Mouse (Mus musculus) neural tube, embryonic 13.5 days (tissue): ENCODE data around the gene Rest. TPM values are rescaled to one million over a fixed set of nuclear protein-coding genes. Genes with fewer than 3 reads are reported as not detected.

Experiments
- ATAC-seq: fragments of 200-750 bp; cut with Nextera tagmentation; 2 replicates; pipeline ENCODE4 v1.8.0; 2017; ENCODE audit warnings: low read depth, mild to moderate bottlenecking, moderate TSS enrichment, moderate library complexity
- H3K27ac ChIP-seq: fragments of 300-500 bp; sonication (generic); replicated peaks from 2 replicates; pipeline ENCODE4 v1.5.1; 2015; ENCODE audit warnings: moderate library complexity, mild to moderate bottlenecking, inconsistent platforms
- H3K27me3 ChIP-seq: fragments of 300-500 bp; sonication (generic); 2 replicates; pipeline ENCODE4 v1.6.1; 2015; ENCODE audit warnings: mild to moderate bottlenecking, inconsistent platforms
- H3K36me3 ChIP-seq: fragments of 300-500 bp; sonication (generic); 2 replicates; pipeline ENCODE4 v1.6.1; 2015; ENCODE audit warnings: mild to moderate bottlenecking, inconsistent platforms
- H3K4me1 ChIP-seq: fragments of 300-500 bp; sonication (generic); replicated peaks from 2 replicates; pipeline ENCODE4 v1.6.1; 2015; ENCODE audit warnings: inconsistent platforms
- H3K4me2 ChIP-seq: fragments of 300-500 bp; sonication (generic); 2 replicates; pipeline ENCODE4 v1.6.1; 2015; ENCODE audit warnings: inconsistent platforms, mild to moderate bottlenecking, moderate library complexity
- H3K4me3 ChIP-seq: fragments of 300-500 bp; sonication (generic); 2 replicates; pipeline ENCODE4 v1.5.1; 2015; ENCODE audit warnings: mild to moderate bottlenecking, inconsistent platforms
- H3K9ac ChIP-seq: fragments of 300-500 bp; sonication (generic); 2 replicates; pipeline ENCODE4 v1.6.1; 2015; ENCODE audit warnings: moderate library complexity, mild to moderate bottlenecking, inconsistent platforms
- H3K9me3 ChIP-seq: fragments of 300-500 bp; sonication (generic); 2 replicates; pipeline ENCODE4 v1.6.1; 2016; ENCODE audit warnings: inconsistent platforms
- WGBS: fragments of 180-500 bp; shearing (Covaris S2); methylation state at CpG from one replicate; pipeline ENCODE4 v1.1.7; 2015; 5-methylcytosine and 5-hydroxymethylcytosine counted together
- polyA plus RNA-seq: library from polyadenylated mRNA; unstranded; fragments of >200 nt; fragmentation: Nextera tagmentation; extraction: Ambion mirVana; gene quantifications from 2 replicates; pipeline ENCODE4 v1.2.1, GENCODE M21; 2015

Gene Rest
- polyA plus RNA-seq, 1 experiment from 2014 or later: 9.7 TPM

DNA sequence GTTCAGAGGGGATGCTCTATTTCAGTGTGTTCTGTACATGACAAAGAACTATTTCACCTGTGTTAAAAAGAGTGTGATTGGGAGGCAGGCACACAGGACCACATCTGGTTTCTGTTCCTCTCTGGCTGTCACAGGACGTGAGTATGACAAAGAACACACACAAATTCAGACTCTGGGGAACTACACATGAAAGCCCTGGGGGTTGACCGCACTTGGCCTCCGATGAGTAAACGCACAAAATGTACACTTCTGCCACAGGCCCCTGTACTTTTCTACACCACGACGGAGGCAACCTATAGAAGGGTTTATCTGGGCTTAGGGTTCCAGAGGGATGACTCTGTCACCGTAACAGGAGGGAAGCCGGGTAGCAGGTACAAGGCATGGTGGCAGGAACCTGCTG, 24.4 kb downstream of the Rest start:
- Histone ChIP-seq H3K4me1 (no peaks in the 10 kb centered on the region), H3K27ac (no peak overlapping the region), H3K9ac (no peak overlapping the region), H3K36me3 (peaks cover 79% of the 10 kb centered on the region), H3K27me3 (no peaks in the 10 kb centered on the region), H3K4me2 (no peak overlapping the region), H3K4me3 (no peak overlapping the region), H3K9me3 (no peaks in the 10 kb centered on the region)
- ATAC-seq: no peak
- WGBS: 91% methylated on average over 8 of the region's 8 CpGs

DNA sequence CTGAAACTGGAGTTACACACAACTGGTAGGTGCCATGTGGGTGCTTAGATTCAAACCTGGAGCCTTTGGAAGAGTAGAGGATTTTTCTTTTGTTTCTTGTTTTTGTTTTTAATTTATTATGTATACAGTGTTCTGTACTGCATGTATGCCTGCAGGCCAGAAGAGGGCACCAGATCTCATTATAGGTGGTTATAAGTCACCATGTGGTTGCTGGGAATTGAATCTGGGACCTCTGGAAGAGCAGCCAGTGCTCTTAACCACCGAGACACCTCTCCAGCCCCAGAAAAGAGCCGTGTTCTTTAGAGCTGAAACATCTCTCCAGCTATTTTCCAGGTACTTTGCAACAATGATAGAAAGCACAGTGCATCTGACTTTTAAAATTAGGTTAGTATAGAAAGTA, 25.3 kb downstream of the Rest start:
- Histone ChIP-seq H3K36me3 (peaks cover 87% of the 10 kb centered on the region), H3K27ac (no peak overlapping the region), H3K4me3 (no peak overlapping the region), H3K9ac (no peak overlapping the region), H3K4me1 (no peaks in the 10 kb centered on the region), H3K4me2 (no peak overlapping the region), H3K27me3 (no peaks in the 10 kb centered on the region), H3K9me3 (no peaks in the 10 kb centered on the region)
- no peak for ATAC-seq
- WGBS: 92% methylated on average over 2 of the region's 2 CpGs

DNA sequence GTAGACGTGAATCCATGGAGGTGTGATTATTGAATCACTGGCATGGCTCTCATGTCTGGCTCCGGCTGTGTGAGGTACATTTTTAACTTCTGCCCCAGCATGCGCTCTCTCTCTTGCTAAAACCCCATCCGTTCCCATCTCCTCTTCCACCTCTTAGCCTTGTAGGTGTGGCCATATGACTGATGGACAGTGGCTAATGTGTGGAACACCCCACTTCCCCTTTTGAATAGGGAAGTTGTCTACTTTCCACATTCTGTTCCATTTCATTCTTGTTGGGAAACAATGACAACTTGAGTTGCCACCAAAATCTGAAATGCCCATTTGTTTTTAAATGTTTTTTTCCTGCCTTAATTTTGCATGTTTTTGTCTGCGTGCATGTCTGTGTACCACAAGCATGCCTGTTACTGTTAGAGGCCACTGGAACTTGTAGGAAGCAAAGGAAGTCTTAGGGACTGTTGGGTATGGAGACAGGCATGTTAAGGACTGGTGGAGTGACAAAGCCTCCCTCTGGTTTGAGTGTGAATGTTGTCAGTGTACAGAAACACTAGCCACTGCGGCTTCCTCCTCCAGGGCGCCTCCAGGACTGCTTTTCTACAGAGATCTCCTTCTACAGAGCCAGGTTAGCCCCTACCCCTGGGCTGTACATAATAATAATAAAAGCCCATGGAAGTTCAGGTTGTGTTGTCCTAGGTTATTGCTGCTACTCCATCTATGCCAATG, 27.7 kb downstream of the Rest start:
- ATAC-seq: no peak
- 93% methylated on average over 7 of the region's 7 CpGs for WGBS
- H3K27ac ChIP-seq: no peak overlapping the region
- no peak overlapping the region for H3K4me3 ChIP-seq
- H3K9me3 ChIP-seq: no peaks in the 10 kb centered on the region
- H3K36me3 ChIP-seq: peaks cover 95% of the 10 kb centered on the region
- no peak overlapping the region for H3K9ac ChIP-seq
- H3K4me1 ChIP-seq: no peaks in the 10 kb centered on the region
- H3K4me2 ChIP-seq: no peak overlapping the region
- no peaks in the 10 kb centered on the region for H3K27me3 ChIP-seq

DNA sequence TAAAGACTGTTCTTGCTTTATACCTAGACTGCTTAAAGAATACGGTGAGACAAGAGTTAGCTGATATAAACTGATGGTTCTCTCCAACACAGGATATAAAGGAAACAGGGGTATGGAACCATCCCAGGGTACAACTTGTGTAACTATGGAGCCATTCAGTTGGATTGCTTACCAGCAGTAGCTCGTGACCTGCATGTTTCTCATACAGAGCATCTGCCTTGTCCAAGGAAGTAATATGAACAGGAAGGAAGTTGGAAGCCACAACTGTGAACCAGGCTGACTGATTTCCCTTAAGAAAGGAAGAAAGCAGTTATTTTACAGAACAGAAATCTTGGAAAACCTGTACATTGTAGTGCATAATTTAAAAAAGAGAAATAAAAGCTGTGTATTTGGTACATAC, 34.2 kb downstream of the Rest start:
- Histone ChIP-seq H3K4me3 (no peak overlapping the region), H3K4me1 (no peaks in the 10 kb centered on the region), H3K27me3 (no peaks in the 10 kb centered on the region), H3K9ac (no peak overlapping the region), H3K27ac (no peak overlapping the region), H3K4me2 (no peak overlapping the region), H3K36me3 (peaks cover 75% of the 10 kb centered on the region), H3K9me3 (no peaks in the 10 kb centered on the region)
- no peak for ATAC-seq
- WGBS: 93% methylated on average over 2 of the region's 2 CpGs

DNA sequence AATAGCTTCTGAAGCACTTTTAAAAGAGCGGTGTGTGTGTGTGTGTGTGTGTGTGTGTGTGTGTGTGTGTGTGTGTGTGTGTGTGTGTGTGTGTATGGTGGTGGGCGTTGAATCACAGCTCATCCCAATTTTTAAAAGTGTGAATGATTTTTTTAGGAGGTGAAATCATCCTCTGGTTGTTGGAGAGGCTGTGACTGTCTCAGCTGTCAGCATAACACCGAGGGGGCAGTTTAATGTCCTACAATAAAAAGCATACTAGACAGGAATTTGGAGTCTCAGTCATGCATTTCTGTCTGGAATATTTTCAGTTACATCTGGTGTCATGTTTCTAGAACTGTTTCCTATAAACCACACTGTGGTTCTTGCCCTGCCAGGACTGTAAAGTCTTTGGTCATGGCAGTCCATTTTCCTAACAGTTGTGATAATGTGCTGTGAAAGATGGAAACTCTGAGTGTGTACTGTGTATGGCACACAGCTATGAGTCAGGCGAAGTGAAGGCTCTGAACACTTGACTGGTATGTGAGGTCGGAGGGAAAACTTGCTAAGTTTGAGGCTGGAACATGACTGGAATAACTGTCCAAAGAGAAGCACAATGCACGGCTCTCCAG, 36.1 kb downstream of the Rest start:
- H3K9me3 ChIP-seq: no peaks in the 10 kb centered on the region
- WGBS: 93% methylated on average over 6 of the region's 6 CpGs
- no peak overlapping the region for H3K9ac ChIP-seq
- H3K36me3 ChIP-seq: peaks cover 78% of the 10 kb centered on the region
- H3K27me3 ChIP-seq: no peaks in the 10 kb centered on the region
- no peak overlapping the region for H3K4me3 ChIP-seq
- no peak overlapping the region for H3K4me2 ChIP-seq
- no peak overlapping the region for H3K27ac ChIP-seq
- no peaks in the 10 kb centered on the region for H3K4me1 ChIP-seq
- no peak for ATAC-seq

DNA sequence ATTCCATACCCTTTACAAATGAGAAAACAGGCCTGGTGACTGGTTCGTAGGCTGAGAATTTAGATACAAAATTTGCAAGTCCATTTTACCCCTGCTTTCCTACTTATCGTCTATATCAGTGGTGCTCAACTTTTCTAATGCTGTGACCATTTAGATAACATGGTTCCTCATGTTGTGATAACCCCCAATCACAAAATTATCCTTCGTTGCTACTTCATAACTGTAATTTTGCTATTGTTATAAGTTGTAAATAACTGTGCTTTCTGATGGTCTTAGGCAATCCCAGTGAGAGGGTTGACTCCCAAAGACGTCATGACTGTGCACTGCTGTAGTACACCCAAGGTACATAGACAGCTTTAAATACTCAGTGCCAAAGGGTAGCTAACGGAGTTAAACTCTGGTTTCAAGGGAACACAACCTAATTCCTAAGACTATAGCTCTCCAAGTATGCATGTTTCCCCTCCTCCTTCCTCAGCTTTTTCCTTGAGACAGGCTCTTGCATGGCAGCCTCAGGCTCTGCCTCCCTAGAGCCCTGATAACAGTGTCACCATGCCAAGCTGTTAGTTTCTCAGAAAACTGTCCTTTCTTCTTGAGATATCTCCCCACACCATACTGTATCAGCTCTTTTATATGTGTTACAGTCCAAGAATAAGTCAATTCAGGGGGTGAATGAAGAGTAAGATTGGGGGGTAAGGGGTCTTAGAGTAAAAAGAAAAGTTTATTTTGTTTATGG, 42.7 kb downstream of the Rest start:
- Histone ChIP-seq H3K4me2 (peak overlapping the region; percentile 100), H3K4me1 (peaks cover 32% of the 10 kb centered on the region), H3K9me3 (no peaks in the 10 kb centered on the region), H3K4me3 (peak overlapping the region; percentile 99), H3K27me3 (no peaks in the 10 kb centered on the region), H3K9ac (peak overlapping the region; percentile 92), H3K27ac (no peak overlapping the region), H3K36me3 (peaks cover 39% of the 10 kb centered on the region)
- 86% methylated on average over 5 of the region's 5 CpGs for WGBS
- no peak for ATAC-seq

DNA sequence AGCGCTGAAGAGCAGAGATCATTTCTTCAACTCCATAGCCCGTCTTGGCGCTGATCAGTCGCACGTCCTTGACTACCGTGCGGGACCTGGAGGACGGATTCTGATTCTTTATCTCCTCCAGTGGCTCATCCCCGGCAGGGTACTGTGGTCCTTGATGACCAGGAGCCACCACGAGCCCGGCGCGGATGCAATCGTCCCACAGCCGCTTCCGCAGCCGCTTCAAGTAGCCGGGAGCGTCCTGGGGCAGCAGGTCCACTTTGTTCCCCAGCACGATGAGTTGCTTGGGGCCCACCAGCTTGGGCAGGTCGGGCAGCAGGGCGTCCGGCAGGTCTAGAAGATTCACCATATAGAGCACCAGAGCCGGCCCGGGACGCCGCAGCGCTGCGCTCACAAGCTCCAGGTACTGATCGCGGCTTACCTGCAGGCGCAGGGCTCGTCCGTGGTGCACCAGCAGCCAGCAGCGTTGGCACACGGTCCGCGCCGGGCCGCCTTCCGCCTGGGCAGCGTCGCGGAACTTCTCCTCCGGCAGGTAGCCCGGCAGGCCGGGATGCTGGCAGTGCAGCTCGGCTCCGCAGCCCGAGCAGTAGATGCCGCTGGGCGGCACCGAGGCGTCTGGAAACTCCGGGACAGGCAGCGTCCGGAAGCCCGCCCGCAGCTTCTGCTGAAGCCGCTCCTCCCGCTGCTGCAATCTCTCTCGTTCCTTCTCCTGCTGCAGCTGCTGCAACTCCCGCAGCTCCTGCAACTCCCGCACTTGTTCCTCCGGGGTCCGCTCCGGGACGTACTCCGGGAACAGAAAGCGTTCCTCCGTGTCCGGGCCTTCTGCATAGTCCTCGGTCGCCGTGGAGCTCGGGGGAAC, 44.0 kb downstream of the Rest start:
- peaks cover 32% of the 10 kb centered on the region for H3K4me1 ChIP-seq
- H3K9me3 ChIP-seq: no peaks in the 10 kb centered on the region
- under 1% methylated on average over 76 of the region's 76 CpGs for WGBS
- peaks cover 44% of the 10 kb centered on the region for H3K36me3 ChIP-seq
- peak overlapping the region; percentile 99 for H3K4me3 ChIP-seq
- peak overlapping the region; percentile 92 for H3K9ac ChIP-seq
- peak overlapping the region; percentile 100 for H3K4me2 ChIP-seq
- peak; percentile 46 for ATAC-seq
- H3K27me3 ChIP-seq: no peaks in the 10 kb centered on the region
- peak overlapping the region; percentile 90 for H3K27ac ChIP-seq

DNA sequence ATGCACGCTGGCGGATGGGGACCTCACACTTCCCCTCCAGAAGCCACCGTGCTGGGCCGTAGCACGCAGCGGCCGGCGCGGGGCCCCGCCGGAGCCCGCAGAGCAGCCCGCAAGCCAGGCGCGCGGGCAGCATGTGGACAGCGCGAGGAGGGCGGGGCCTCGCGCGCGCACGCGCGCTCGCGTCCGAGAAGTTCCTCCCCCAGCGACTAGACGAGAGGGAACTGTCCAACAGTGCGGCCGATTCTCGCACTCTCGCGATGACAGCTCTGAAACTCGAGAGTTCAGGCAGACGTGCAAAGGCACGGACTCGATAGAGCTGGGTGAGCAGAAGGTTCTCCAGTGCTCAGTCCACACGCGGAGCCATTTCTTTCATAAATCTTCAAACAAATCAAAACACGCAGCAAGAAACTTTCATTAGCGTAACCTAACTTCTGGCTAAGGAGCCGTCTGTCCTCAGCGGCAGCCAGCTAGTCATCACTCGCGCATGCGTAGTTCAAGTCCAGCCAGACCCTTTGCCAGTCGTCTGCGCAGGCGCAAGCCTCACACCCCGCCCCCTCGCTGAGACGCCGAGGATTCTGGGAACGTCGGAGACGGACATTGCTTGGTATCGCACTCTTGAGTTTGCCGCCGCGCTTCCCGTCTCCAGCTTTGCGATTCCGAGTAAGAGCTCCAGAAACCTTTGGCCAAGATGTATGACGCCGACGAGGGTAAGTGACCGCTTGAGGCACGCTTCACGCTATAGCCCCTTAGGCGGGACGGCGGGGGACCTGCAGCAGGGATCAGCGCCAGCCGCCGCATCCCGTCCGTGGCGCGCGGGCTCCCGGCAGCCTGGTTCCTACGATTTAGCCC, 44.9 kb downstream of the Rest start, which contains the start of the genes Noa1 and Polr2b:
TSS of gene Noa1 (minus strand) at position 161 of the 849 bp plus-strand sequence.
TSS of gene Polr2b (plus strand) at position 224 of the 849 bp plus-strand sequence.
- WGBS: under 1% methylated on average over 85 of the region's 85 CpGs

DNA sequence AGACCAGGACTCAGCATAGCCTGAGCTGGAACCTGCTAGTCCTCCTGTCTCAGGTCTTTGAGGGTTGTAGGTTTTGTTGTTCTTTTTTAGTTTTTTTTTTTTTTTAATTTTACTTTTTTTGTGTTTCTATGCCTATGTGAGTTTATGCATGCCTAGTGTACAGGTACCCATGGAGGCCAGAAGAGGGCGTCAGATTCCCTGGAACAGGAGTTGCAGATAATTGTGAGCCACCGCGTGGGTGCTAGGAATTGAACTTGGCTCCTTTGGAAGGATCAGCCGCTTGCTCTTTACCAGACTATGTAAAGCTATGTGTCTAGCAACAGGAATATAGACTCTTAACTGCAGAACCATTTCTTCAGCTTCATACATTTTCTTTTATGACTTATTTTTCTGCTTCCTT, 48.9 kb downstream of the Rest start:
- no peak for ATAC-seq
- 93% methylated on average over 4 of the region's 4 CpGs for WGBS
- Histone ChIP-seq H3K27me3 (no peaks in the 10 kb centered on the region), H3K9me3 (no peaks in the 10 kb centered on the region), H3K4me1 (peaks cover 13% of the 10 kb centered on the region), H3K4me3 (no peak overlapping the region), H3K4me2 (no peak overlapping the region), H3K27ac (no peak overlapping the region), H3K9ac (no peak overlapping the region), H3K36me3 (peaks cover 57% of the 10 kb centered on the region)

More for the DNA sequence above, 44.9 kb downstream of the Rest start, which contains the start of the genes Noa1 and Polr2b:
- Histone ChIP-seq H3K4me1 (peaks cover 32% of the 10 kb centered on the region), H3K9me3 (no peaks in the 10 kb centered on the region), H3K4me2 (peak within 1 kb of the TSS; percentile 100), H3K9ac (peak within 1 kb of the TSS; percentile 92), H3K4me3 (peak within 1 kb of the TSS; percentile 99), H3K27me3 (no peaks in the 10 kb centered on the region), H3K36me3 (peaks cover 43% of the 10 kb centered on the region), H3K27ac (peak within 1 kb of the TSS; percentile 90)
- peak; percentile 97 for ATAC-seq

DNA sequence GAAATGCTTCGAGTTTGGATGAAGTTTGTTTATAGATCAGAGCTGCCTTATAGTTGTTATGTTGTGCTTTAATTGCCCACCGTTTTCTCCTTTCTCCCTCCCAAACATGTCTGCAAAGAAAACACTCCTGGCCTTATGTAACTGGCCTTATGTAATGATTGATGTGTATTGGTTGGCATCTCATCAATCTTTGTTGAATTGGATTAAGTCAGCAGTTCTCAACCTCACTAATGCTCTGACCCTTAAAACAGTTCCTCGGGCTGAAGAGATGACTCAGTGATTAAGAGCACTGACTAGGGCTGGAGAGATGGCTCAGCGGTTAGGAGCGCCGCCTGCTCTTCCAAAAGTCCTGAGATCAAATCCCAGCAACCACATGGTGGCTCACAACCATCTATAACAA, 49.7 kb downstream of the Rest start:
- Histone ChIP-seq H3K36me3 (peaks cover 62% of the 10 kb centered on the region), H3K27ac (no peak overlapping the region), H3K4me1 (peaks cover 13% of the 10 kb centered on the region), H3K9me3 (no peaks in the 10 kb centered on the region), H3K27me3 (no peaks in the 10 kb centered on the region), H3K4me3 (no peak overlapping the region), H3K4me2 (no peak overlapping the region), H3K9ac (no peak overlapping the region)
- ATAC-seq: no peak
- WGBS: 92% methylated on average over 6 of the region's 6 CpGs

DNA sequence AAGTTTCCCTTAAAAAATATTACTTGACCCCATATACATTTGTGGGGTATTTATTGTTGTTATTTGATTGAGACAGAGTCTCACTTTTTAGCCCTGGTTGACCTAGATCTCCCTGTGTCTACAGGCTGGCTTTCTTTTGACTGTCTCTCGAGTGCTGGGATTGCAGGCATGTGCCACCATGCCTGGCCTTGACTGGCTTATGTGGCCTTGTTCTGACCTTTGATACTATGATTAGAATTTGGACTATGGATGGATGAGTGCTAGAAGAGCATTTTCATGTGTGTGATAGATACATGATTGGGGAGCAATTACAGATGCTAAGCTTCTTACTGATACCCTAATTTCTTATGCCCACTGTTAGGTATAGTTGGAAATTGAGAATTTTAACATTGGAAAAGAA, 59.6 kb downstream of the Rest start:
- no peaks in the 10 kb centered on the region for H3K27me3 ChIP-seq
- H3K36me3 ChIP-seq: peaks cover 93% of the 10 kb centered on the region
- H3K4me1 ChIP-seq: no peaks in the 10 kb centered on the region
- 85% methylated on average over 1 of the region's 1 CpGs for WGBS
- no peak overlapping the region for H3K27ac ChIP-seq
- H3K9ac ChIP-seq: no peak overlapping the region
- no peak overlapping the region for H3K4me3 ChIP-seq
- no peaks in the 10 kb centered on the region for H3K9me3 ChIP-seq
- no peak overlapping the region for H3K4me2 ChIP-seq
- no peak for ATAC-seq
